Mouse (Mus musculus) Muller cell, postnatal 12 days (primary cell): ENCODE results near the gene RPS10-NUDT3.

Experiments
- DNase-seq: peaks from one replicate; pipeline ENCODE4 v3.0.0-alpha.2; 2015; ENCODE audit errors: inconsistent ontology term

RPS10-NUDT3 gene

GRCm38 (mm10) chr17:27610679-27611518, 24.1 kb downstream of the RPS10-NUDT3 start:
- no peak for DNase-seq

- no peak for DNase-seq
These were observed 25.4 kb downstream of the RPS10-NUDT3 start for GRCm38 (mm10) chr17:27609576-27609975.

- DNase-seq, result no peak
These were observed 31.3 kb downstream of the RPS10-NUDT3 start for GRCm38 (mm10) chr17:27603522-27604234.

- DNase-seq, result no peak
These were observed 32.0 kb downstream of the RPS10-NUDT3 start for GRCm38 (mm10) chr17:27603036-27603435.

GRCm38 (mm10) chr17:27600869-27601268, 34.2 kb downstream of the RPS10-NUDT3 start:
- no peak for DNase-seq

GRCm38 (mm10) chr17:27600286-27600685, 34.7 kb downstream of the RPS10-NUDT3 start:
- DNase-seq, result no peak

- no peak for DNase-seq
These were observed 38.4 kb downstream of the RPS10-NUDT3 start for GRCm38 (mm10) chr17:27596376-27597190.

- DNase-seq, result no peak
These were observed 39.2 kb downstream of the RPS10-NUDT3 start for GRCm38 (mm10) chr17:27595659-27596375.

- no peak for DNase-seq
These were observed 42.5 kb downstream of the RPS10-NUDT3 start for GRCm38 (mm10) chr17:27592565-27592910.

- no peak for DNase-seq
These were observed 43.0 kb downstream of the RPS10-NUDT3 start for GRCm38 (mm10) chr17:27591826-27592564.

- no peak for DNase-seq
These were observed 46.8 kb downstream of the RPS10-NUDT3 start for GRCm38 (mm10) chr17:27588231-27588630.

GRCm38 (mm10) chr17:27587252-27587651, 47.8 kb downstream of the RPS10-NUDT3 start:
- no peak for DNase-seq

- DNase-seq, result no peak
These were observed 48.4 kb downstream of the RPS10-NUDT3 start for GRCm38 (mm10) chr17:27586661-27587060.

- no peak for DNase-seq
These were observed 51.7 kb downstream of the RPS10-NUDT3 start for GRCm38 (mm10) chr17:27583185-27583894.

- no peak for DNase-seq
These were observed 54.5 kb downstream of the RPS10-NUDT3 start for GRCm38 (mm10) chr17:27580392-27581068.

GRCm38 (mm10) chr17:27579816-27580215, 55.2 kb downstream of the RPS10-NUDT3 start:
- no peak for DNase-seq

- no peak for DNase-seq
These were observed 56.5 kb downstream of the RPS10-NUDT3 start for GRCm38 (mm10) chr17:27578487-27578886.

GRCm38 (mm10) chr17:27577468-27577867, 57.6 kb downstream of the RPS10-NUDT3 start:
- peak; percentile 52 for DNase-seq

- DNase-seq, result no peak
These were observed 59.0 kb downstream of the RPS10-NUDT3 start for GRCm38 (mm10) chr17:27576056-27576455.
